Mouse (Mus musculus) thymus, postnatal 10 days (tissue): ENCODE results near the gene Prss48.
"Not testable (repeated sequence)": the region's sequence is repeated elsewhere in the genome, so short reads cannot be mapped to it uniquely, and the experiment has no call there.

Experiments used
- DNase-seq, 2 experiments: peaks; one replicate each; pipeline ENCODE4 v3.0.0; 2021; ENCODE audit warnings: low spot score in 2 of 2

Prss48 gene

DNA sequence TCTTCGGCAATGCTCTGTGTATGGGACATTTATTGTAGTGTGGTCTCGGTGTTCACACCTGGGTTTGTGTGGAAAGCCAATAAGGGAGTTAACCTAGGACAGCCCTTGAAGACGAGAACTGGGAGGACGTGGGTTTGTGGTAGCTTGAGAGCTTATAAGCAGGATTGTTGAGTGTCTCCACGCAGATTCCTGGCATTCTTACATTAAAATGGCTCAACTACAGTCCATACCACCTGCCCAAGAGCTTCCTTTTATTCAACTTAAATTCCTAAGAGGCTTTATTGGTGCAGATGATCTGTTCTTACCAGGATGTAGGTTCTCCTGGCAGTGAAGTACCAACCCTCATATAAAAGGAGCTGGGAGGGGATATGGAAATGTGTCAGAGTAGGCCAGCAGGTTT lies 649 bp upstream of the Prss48 start:
- no peak for DNase-seq

DNA sequence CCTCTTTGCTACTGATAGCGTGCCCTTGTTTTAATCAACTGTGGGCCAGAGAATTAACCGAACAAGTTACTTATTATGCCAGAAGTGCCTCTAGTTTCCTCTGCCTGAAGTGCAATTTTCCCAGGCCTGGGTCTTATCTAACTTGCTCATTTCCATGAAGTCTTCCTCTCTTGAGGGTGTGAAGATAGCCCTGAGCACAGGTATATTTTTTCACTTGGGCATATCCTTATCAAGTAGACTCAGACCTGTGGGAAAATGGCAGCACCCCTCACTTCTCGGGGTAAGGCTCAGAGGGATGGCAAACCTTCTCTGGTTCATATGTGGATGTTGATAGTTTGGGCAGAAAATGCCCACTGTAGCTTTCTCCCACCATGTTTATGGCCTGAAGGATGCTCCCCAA lies 1.0 kb downstream of the Prss48 start:
- no peak for DNase-seq

DNA sequence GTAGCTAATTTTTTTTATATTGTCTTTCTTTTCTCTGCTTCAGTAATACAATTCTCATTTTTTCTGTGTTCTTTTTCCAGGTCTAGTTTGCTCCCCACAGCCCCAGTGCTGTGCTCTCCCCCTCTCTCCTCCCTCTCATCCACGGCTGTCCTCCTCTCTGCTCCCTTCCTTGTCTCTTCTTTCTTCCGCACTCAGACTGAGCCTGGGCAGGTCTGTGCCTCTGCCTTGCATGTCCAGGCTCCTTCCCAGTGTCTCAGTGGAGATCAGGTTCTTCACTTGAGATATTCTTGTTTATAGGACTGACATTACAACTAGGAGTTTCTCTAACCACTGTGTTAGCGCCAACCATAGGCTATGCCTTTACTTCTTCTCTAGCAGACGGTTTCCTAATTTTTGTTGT lies 7.6 kb downstream of the Prss48 start:
- DNase-seq = no peak

DNA sequence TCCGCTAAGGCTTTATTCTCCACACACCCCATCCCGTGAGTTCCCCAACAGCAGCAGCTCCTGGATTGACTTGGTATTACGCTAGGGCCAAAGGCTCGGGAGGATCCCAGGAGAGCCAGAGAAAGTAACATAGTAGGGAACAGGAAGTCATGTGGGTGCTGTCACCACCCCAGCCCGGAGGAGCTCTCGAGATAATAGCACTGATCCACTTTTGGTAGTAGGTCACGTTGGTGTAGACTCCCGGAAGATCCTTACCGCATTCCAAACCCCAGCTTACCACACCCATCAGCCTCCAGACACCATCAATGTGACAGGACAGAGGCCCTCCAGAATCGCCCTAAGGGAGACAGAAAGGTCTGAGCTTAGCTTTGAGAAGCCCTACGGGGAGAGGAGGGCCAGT lies 8.5 kb downstream of the Prss48 start:
- DNase-seq = no peak

DNA sequence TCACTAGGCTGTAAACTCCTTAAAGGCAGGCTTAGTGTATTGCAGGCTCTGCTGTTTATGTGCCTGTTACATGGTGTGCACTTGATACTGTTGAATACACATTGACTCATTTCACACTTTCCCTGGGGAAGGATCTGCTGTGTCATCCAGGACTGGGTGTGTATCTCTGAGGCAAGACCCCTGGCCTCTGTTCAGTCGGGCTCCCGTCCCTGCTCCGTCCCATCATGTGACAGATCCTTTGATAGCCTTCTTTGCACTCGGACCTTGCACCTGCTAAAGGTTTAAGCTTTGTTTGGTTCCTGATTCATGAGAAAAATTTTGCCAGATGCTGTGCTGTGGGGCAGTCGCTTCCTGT lies 10.5 kb downstream of the Prss48 start:
- no peak for DNase-seq

DNA sequence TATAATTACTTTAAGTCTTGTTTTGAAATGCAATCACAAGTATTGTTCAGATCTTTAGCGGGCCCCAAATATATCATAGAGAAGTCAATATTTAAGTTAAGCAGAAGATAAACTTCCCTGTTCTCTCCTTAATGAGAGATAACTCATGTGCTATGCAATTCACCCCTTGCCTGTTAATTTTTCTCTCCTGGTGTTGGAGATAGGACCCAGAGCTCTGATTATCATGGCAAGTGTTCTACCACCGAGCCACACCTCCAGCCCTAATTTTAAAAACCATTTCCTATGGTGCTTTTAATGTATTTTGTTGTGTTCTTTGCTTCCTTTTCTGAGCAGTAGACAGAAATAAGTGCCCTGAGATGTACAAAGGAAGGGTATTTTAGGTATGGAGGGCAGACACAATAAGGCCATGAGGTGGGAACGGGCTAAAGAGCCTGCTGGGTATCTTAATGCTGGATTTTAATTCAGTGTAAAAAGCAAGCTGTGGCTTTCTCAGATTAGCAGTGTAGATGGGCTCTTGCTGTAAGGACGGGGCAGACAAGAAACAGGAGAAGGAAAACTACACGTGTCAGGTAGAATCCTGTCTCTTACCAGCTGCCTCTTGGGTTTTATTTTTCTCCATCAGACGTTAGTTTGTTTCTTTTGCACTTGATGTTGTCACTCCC lies 11.0 kb downstream of the Prss48 start:
- DNase-seq = no peak

DNA sequence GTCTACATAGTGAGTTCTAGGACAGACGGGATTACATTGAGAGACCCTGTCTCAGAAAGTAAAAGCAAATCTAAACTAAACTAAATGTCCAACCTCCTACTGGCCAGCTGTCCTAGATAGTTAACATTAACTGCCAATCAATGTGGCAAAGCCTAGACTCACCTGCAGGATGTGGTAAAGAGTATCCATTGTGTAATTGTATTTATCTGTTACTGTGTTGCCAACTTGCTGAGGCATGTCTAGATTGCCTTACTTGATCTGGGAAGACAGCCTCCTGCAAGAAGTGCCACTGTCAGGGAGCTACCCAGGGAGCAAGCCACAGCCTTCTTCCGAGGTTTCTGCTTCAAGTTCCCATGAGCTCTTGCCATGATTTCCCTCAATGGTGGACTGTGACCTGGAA lies 15.1 kb downstream of the Prss48 start:
- no peak for DNase-seq

DNA sequence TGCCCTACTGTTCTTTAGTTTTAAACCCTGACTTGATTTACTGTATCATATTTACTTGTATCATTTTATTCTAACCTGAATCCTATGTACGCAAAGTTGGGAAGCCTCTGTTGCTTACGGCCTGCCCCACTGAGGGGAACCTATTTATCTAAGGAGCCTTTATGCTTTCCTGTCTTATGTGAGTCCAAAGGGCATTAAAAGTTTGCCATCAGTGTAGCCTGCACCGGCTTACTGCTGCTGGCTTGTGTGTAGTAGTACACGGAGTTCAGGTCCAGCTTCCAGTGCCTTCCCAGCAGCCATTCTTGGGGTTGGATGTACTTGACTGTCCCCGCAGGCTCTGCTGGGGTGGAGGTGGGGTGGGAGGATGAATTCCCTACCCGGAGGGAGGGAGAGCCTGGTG lies 17.8 kb downstream of the Prss48 start:
- no peak for DNase-seq

DNA sequence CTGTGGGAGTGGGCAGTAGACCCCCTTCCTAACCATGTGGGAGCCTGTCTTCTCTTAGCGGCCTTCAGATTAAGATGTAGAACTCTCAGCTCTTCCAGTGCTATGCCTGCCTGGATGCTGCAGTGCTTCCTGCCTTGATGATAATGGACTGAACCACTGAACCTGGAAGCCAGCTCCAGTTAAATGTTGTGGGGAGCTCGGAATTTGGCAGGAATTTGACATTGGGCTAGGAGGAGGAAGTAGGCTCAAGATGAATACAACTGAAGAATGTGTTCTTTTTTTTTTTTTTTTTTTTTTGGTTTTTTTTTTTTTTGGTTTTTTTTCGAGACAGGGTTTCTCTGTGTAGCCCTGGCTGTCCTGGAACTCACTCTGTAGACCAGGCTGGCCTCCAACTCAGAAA lies 20.5 kb downstream of the Prss48 start:
- not testable (repeated sequence) for DNase-seq

DNA sequence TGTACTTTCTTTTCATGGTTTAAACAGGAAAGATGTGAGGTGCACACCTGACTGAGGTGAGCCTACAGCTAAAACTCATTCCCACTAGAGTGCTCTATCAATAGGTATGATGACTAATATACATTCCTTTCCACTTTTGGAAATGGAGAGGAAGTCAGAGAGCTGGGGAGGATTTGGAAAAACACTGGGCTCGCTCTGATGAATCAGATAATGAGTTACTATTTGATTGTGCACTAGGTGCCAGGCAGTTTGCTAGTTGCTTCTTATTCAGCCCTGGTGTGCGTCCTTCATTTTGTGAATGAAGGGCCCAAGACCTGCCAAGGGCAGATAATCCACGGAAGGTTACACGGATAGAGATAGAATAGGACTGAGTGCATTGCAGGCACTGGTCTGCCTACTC lies 22.3 kb downstream of the Prss48 start:
- DNase-seq = no peak

DNA sequence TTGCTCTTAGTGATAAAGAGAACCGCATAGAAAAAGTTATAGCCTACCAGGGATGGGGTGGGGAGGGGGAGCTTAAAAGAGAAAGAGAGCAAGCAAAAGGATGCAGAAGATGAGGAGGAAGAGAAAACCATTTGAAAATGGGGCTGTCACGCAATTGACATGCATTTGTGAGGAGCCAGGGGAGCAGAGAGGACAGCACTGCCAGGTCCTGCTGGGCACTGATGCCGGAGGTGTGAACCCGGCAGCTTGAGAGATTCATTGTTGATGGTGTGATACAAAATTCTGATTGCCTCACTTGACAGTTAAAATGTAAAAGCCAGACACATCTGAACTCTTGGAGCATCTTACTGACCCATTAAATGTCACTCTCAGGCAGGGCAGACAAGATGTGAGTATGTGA lies 27.8 kb downstream of the Prss48 start:
- no peak for DNase-seq

DNA sequence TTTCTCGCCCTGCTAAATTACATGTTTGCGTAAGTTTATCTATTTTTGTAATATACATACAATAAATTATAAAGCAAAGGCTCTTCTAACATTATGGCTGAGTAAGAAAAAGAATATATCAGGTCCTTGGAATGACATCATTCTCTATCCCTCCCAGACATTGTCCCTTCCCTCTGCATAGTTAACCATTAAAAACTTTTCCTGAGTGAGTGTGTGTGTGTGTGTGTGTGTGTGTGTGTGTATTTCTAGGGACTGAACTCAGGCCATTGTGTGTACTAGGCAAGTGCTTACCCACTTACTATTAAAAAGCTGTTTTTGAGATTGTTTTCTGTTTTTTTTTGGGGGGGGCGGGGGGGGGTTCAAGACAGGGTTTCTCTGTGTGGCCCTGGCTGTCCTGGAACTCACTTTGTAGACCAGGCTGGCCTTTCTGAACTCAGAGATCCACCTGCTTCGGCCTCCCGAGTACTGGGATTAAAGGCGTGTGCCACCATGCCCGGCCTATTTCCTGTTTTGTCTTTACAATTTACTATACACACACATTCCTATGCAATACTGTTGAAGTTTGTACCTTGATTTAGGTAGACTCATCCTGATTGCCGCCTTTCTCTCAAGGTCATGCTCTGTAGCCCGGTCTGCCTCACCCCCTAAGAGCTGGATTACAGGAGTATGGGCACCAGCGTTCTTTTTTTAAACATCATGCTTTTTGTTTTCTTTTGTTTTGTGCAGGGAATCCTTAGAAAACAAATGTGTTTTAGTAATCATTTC lies 28.7 kb downstream of the Prss48 start:
- no peak for DNase-seq

DNA sequence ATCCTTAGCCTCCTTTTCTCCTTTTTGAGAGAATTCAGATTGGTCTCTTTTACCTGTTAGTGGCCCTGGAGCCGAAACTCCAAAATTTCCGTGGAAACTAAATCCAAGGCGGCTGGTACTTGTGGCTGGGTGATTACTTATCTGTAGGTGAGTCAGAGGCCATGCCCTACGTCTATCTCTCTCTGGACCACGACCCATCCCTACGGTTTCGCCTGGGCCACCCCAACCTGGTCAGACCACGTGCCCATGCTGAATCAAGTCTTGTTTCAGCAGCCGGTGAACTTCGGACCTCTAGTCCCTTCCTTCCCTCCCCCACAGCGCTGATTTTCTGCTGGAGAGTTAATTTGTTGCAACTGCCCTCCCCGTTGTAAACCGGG lies 30.7 kb downstream of the Prss48 start:
- DNase-seq = no peak

DNA sequence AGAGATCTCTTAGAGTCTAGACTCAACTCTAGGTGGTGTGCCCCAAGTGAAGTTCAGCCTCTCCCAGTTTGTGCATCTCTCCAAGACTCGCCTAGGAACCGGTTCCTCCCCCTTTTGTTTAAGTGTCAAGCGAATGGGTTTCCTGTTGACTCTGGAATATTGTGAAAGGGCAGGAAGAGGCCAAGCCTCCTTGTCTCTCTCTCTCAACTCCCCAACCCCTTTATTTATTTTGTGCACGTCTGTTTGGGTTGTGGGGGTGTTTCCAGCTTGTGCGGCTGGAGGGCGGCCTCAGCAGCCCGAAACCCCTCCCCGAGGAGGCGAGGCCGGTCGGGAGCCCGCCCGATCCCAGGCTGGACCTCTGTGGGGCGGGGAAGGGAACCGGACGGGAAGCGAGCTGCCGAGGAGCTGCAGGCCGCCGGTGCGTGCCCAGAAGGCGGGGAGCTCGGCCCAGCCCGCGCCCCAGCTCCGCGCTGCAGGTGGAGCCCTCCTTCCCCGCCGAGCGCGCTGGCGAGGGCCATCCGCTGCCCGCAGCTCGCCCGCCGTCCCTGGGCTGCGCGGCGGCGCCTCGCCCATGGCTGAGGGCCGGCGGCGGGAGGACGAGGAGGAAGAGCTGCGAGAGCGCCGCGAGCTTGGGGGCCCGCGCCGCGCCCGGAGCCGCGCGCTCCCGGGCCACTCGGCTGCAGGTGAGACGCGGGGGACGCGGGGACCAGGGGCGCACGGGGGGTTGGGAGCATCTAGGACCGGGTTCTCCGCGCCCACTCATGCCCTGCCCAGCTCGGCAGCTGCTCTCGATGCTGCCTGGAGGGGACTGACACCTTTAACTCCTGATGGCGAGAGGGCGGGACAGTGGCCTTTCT lies 31.3 kb downstream of the Prss48 start, which contains the start of gene Sh3d19:
Gene Sh3d19, plus strand, starts transcription at position 368 of the 857 bp plus-strand sequence.
- DNase-seq = no peak

DNA sequence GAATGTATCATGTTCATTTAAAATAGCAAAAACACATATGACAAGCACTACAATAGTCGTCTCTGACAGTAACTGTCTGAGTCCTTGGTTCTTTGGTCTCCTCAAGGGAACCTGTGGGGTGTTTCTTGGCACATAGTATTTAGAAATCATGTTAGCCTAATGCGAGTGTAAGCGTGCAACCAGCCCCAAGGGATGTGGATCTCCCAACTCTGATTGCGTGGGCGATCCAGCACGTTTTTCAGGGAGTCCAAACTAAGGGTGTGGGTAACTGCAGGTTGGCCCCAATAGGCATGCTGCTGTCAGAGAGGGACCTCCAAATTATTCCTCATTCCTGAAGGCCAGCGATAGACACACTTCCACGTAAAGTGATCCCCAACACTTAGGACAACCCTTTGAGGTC lies 33.3 kb downstream of the Prss48 start:
- no peak for DNase-seq

DNA sequence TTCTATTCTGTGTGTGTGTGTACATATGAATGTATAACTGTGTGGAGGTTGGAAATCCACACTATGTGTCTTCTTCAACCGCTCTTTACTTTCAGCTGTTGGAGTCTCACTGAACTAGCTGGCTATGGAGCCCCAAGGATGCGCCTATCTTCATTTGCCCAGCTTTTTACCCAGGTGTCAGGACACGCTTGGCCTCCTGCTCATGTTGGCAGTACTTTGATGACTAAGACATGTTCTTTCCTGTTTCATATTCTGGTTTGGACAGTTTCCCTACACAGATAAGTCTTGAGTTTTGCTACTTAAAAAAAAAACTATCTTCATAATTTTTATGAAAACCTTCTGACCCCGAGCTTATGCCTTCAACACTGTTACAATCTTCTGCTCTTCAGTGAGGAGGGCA lies 36.8 kb downstream of the Prss48 start:
- DNase-seq = no peak

DNA sequence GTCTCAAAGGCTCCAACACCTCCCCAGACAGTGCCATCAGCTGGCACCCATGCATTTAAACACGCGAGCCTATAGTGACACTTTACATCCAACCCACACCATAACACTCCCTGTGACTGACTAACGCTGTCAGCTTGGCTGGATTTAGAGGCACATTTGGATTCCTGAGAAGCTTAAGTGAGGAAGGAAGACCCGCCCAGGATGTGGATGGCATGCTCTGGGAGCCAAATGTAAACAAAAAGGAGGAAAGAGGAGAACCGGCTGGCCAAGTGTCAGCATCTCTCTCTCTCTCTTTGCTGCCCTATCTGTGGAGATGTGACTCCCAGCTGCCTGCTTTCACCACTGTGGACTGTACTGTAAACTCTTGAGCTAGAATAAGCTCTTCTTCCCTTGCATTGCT lies 41.2 kb downstream of the Prss48 start:
- no peak for DNase-seq

DNA sequence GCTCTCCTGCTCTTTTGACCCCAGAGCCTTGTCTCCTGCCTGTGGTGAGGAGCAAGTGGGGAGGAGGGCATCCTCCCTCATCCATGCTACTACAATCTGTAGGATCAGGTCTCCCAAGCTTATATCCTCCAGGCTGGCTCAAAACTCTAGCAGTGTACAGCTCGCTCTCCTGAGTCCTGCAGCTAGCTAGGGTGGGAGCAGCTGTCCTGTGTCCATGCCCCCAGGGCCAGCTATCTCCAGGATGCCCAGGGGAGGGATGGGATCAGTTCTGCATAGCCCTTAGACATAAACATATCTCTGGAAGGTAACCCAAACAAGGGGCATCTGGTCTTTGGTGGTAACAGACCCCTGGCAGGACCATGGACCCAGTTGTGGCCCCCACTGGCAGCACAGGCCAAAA lies 42.6 kb downstream of the Prss48 start:
- DNase-seq = no peak

DNA sequence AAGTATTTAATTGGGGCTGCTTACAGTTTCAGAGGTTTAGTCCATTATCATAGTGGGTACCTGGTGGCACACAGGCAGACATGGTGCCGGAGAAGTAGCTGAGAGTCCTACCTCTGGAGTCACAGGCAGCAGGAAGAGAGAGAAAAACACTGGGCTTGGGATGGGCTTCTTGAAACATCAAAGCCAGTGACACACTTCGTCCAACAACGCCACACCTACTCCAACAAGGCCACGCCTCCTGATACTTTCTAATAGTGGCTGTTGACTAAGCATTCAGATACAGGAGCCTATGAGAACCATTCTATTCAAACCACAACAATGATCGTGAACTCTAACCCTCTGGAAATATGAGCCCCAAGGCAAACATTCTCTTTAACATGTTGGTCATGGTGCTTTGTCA lies 46.6 kb downstream of the Prss48 start:
- DNase-seq = no peak

DNA sequence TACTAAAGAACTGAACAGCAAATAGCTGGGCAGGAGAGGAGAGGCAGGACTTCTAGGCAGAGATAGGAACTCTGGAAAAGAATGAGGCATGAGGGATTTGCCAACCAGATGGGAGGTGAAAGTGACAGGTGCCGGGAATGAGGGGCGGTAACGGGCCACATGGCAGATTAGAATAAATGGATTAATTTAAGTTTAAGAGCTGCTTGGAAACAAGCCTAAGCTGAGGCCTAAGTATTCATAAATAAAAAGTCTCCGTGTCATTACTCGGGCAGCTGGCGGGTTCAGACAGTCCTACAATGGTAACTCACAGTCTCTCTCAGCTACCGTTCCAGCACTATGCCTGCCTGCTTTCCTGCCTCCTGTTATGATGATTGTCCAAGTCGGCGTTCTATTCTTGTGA lies 47.0 kb downstream of the Prss48 start:
- no peak for DNase-seq

DNA sequence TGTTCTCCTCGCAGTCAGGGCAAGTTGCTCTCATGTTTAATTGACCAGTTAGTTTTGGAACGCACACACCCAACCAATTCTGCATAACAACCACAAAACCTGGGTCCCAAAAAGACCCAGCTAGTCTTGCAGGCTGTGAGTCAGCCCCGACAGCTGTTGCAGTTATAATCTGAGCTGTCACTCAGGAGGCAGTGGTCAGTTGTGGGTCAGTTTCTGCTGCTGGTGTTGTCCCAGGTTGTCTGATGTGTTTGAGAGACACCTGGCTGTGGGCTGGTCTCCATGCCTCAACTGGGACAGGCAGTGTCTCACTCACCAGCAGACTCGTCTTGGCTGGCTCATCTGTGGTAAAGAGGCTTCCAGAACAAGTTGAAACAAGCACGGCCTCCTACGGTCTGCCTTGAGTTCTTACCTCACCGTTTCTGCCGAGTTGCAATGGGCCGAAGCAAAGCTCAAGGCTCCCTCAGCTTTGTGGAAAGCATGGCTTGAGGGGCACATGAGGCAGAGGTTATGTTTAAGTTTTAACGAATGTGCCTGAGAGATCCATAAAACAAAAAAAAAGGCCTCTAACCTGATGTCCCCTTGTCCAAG lies 49.5 kb downstream of the Prss48 start:
- no peak for DNase-seq

DNA sequence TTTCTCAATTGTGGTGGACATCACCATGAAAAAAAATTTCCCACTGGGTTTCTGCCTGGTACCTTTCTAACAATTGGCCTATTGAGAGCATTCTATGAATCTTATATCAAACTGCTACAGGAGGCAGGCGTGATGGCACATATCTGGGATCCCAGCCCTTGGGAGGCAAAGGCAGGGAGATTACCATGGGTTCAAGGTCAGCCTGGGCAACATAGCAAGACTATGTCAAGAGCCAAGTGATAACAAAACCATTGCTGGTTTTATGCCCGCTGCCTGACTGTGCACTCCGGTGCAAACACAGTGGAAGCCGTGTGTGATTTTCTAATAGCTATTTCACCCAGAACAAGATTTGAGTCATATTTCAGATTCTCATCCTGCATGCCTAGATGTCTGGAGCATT lies 51.4 kb downstream of the Prss48 start:
- no peak for DNase-seq
